Mouse (Mus musculus) layer of hippocampus, adult 2 months (tissue): ENCODE results near the gene Xpnpep1. TPM values are rescaled to one million over a fixed set of nuclear protein-coding genes. Genes with fewer than 3 reads are reported as not detected.

ENCODE experiments used
- DNase-seq, 2 experiments: peaks; one replicate each; pipeline ENCODE4 v3.0.0; 2022; ENCODE audit warnings: low spot score in 2 of 2
- H3K27ac ChIP-seq: fragments of 200-600 bp; 2 replicates; pipeline ENCODE4 v1.8.1; 2022
- H3K4me3 ChIP-seq: fragments of 200-600 bp; 2 replicates; pipeline ENCODE4 v1.8.1; 2022; ENCODE audit warnings: mild to moderate bottlenecking
- CTCF ChIP-seq: fragments of 200-600 bp; conservative IDR thresholded peaks from 2 replicates; pipeline ENCODE4 v1.8.1; 2022; ENCODE audit warnings: antibody characterized with exemption, mild to moderate bottlenecking, moderate library complexity
- total RNA-seq, 2 experiments: library from RNA; stranded (reverse); gene quantifications; 2 replicates each; pipeline ENCODE4 v1.2.3; 2021

The Xpnpep1 gene
- total RNA-seq, 2 experiments from 2014 or later = 78.7 to 82.9 TPM

GRCm38 (mm10) chr19:53019716-53020463 is 20.1 kb downstream of the Xpnpep1 start:
- Histone ChIP-seq H3K4me3 (peak overlapping the region; percentile 7; the same call in 1 of the 2 replicates), H3K27ac (peak overlapping the region; percentile 87)
- peak; percentile 58 to 75 for DNase-seq
- peak; percentile 84 for TF ChIP-seq CTCF

- DNase-seq = no peak
- Histone ChIP-seq H3K4me3 (no peak overlapping the region), H3K27ac (peak overlapping the region; percentile 59; the same call in 1 of the 2 replicates)
- no peak for TF ChIP-seq CTCF
Measured at GRCm38 (mm10) chr19:53017954-53018353, 22.1 kb downstream of the Xpnpep1 start.

- no peak overlapping the region for H3K4me3 ChIP-seq
- TF ChIP-seq CTCF = no peak
- DNase-seq = no peak
- H3K27ac ChIP-seq = peak overlapping the region; percentile 59; the same call in 1 of the 2 replicates
Measured at GRCm38 (mm10) chr19:53017248-53017647, 22.8 kb downstream of the Xpnpep1 start.

GRCm38 (mm10) chr19:53014910-53015710 is 24.9 kb downstream of the Xpnpep1 start:
- peak overlapping the region; percentile 77 for H3K27ac ChIP-seq
- no peak overlapping the region; the same call in 1 of the 2 replicates for H3K4me3 ChIP-seq
- DNase-seq = no peak
- TF ChIP-seq CTCF = no peak

- Histone ChIP-seq H3K4me3 (no peak overlapping the region), H3K27ac (peak overlapping the region; percentile 77; the same call in 1 of the 2 replicates)
- DNase-seq = no peak
- no peak for TF ChIP-seq CTCF
Measured at GRCm38 (mm10) chr19:53013744-53014143, 26.3 kb downstream of the Xpnpep1 start.

GRCm38 (mm10) chr19:53013341-53013740 is 26.7 kb downstream of the Xpnpep1 start:
- TF ChIP-seq CTCF = no peak
- DNase-seq = no peak
- Histone ChIP-seq H3K4me3 (no peak overlapping the region), H3K27ac (peak overlapping the region; percentile 77; the same call in 1 of the 2 replicates)

- no peak for TF ChIP-seq CTCF
- no peak for DNase-seq
- H3K4me3 ChIP-seq = no peak overlapping the region
- H3K27ac ChIP-seq = no peak overlapping the region
Measured at GRCm38 (mm10) chr19:53010941-53011340, 29.1 kb downstream of the Xpnpep1 start.

GRCm38 (mm10) chr19:53008921-53009320 is 31.1 kb downstream of the Xpnpep1 start:
- DNase-seq = no peak
- H3K4me3 ChIP-seq = no peak overlapping the region
- no peak for TF ChIP-seq CTCF
- peak overlapping the region; percentile 70; the same call in 1 of the 2 replicates for H3K27ac ChIP-seq

- H3K27ac ChIP-seq = peak overlapping the region; percentile 70
- H3K4me3 ChIP-seq = no peak overlapping the region
- peak; percentile 68 to 74 for DNase-seq
- peak; percentile 91 for TF ChIP-seq CTCF
Measured at GRCm38 (mm10) chr19:53008020-53008705, 31.9 kb downstream of the Xpnpep1 start.

- Histone ChIP-seq H3K27ac (no peak overlapping the region), H3K4me3 (no peak overlapping the region)
- DNase-seq = no peak
- TF ChIP-seq CTCF = no peak
Measured at GRCm38 (mm10) chr19:53005978-53006377, 34.0 kb downstream of the Xpnpep1 start.

- no peak overlapping the region for H3K27ac ChIP-seq
- no peak for TF ChIP-seq CTCF
- no peak for DNase-seq
- H3K4me3 ChIP-seq = no peak overlapping the region
Measured at GRCm38 (mm10) chr19:53003554-53004365, 36.3 kb downstream of the Xpnpep1 start.
